Mouse (Mus musculus) thymus, postnatal 14 days (tissue): ENCODE measurements around the gene Smarca2.

Source experiments
- DNase-seq: peaks from one replicate; pipeline ENCODE4 v3.0.0; 2021

Gene Smarca2

GRCm38 (mm10) chr19:26752611-26753163 lies 147.8 kb downstream of the Smarca2 start:
- DNase-seq, result no peak

GRCm38 (mm10) chr19:26753266-26753872 lies 148.5 kb downstream of the Smarca2 start:
- peak; percentile 30 for DNase-seq

GRCm38 (mm10) chr19:26754016-26754794 lies 149.4 kb downstream of the Smarca2 start:
- DNase-seq, result peak; percentile 14

- DNase-seq, result no peak
These were observed 151.1 kb downstream of the Smarca2 start for GRCm38 (mm10) chr19:26755991-26756390.

GRCm38 (mm10) chr19:26756399-26756798 lies 151.5 kb downstream of the Smarca2 start:
- no peak for DNase-seq

- no peak for DNase-seq
These were observed 153.3 kb downstream of the Smarca2 start for GRCm38 (mm10) chr19:26758156-26758555.

DNA sequence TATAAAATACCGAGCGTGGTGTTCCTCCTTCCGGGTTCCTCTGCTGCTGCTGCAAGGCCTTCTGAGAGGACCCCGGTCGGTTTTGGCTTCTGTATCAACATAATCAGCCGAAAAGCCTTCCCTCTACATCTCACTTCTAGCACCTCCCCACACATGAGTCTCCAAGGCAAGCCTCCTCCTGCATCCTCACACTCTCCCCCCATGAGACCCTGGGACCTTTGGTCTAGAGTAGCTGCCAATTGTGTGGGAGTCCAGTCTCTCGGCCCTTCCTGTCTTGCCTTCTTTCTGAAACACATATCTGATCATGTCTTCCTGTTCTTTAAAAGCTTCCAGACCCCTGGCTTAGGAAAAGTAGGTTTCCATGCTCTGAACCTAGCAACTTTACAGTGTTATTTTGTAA lies 153.8 kb downstream of the Smarca2 start:
- DNase-seq, result no peak

DNA sequence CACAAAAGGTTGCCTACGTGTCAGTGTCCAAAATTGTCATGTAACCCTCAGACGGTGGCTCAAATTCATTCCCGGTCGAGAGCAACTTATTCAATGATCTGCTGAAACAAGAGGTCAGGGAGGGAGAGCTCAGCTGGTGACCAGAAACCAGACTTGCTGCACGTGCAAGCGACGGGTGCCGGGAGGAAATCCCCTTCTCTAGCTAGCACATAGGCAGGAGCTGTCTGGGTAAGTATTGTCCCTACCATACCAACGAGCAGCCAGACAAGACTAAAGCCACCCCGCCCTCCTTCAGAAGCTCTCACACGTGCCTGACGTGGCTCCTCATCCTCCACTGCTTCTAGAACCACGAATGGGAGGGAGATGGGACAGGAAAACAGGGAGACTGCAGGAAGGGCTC lies 154.4 kb downstream of the Smarca2 start:
- DNase-seq, result no peak

DNA sequence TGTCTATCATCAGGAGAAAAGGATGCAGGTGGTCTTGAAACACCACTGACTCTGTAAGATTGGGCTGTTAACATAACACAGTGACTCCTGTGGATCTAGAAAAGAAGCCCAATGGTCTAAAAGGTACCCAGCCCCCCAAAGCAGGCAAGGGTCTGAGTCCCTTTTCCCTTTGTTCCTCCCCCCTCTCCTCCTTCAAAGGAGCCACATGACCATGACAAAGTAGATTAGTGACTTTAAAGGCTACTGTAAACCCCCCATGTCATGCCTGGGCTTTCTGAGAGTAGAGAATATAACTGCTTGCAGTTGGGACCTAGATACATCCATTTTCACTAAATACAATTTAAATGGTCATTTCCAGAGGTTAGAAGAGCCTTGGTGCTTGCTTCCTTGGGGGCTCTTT lies 156.4 kb downstream of the Smarca2 start:
- DNase-seq, result no peak

DNA sequence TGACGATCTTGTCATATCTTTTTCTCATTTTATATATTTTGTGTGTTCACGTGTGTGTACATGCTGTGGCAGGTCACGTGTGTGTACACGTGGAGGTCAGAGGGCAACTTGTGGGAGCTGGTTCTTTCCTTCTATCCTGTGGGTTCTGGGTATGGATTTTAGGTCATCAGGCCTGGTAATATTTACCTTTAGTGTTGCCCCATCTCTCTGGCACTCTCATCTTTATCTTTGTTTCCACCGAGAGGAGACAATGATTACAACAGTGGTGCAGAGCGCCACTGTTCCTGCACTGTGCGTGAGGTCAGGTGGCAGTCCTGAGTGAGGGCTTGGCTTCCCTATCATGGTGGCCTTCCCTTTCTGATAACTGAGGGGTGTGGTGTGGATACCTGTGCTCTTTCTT lies 160.6 kb downstream of the Smarca2 start:
- DNase-seq, result no peak

DNA sequence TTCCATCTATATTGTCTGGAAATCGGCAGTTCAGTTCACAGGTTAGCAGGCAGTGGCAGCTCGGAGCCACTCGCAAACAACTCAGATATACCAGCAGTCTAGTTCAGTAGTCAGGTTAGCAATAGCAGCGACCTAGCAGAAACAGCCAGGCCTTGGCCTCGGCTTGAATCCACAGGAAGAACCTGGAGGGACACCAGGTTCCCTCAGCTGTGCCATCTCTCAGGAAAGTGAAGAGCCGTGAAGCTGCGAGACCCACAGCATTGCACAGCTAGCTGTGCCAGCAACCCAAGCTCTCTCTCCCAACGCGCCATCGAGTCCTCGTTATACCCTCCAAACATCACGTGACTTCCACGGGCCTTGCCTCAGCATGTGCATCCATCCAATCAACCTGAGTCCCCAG lies 162.6 kb downstream of the Smarca2 start:
- DNase-seq, result no peak

GRCm38 (mm10) chr19:26767941-26768340 lies 163.1 kb downstream of the Smarca2 start:
- no peak for DNase-seq

GRCm38 (mm10) chr19:26768846-26769245 lies 164.0 kb downstream of the Smarca2 start:
- DNase-seq, result no peak

GRCm38 (mm10) chr19:26769609-26770500 lies 165.0 kb downstream of the Smarca2 start:
- DNase-seq, result no peak

GRCm38 (mm10) chr19:26770592-26770991 lies 165.7 kb downstream of the Smarca2 start:
- no peak for DNase-seq

GRCm38 (mm10) chr19:26772051-26772583 lies 167.3 kb downstream of the Smarca2 start:
- DNase-seq, result no peak

GRCm38 (mm10) chr19:26776066-26777025 lies 171.5 kb downstream of the Smarca2 start:
- DNase-seq, result no peak

- no peak for DNase-seq
These were observed 173.3 kb downstream of the Smarca2 start for GRCm38 (mm10) chr19:26778199-26778598.

DNA sequence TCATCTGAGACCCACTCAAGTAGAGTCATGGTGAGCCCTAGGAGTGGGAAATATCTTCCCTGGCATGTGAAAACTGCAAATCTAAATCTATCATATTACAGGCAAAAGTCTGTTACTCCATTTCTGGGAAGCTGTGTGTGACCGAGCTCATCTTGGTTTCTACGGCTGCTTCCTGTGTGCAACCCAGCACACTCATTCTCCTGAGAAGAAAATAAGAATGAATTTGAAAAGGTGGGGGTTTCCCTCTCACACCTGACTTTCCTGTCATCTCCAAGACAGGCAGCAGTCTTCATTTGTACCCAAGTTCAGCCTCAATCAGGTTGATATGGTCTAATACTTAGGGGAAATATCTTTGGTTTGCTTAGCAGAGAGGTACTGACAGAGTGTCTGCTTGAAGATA lies 176.4 kb downstream of the Smarca2 start:
- no peak for DNase-seq

DNA sequence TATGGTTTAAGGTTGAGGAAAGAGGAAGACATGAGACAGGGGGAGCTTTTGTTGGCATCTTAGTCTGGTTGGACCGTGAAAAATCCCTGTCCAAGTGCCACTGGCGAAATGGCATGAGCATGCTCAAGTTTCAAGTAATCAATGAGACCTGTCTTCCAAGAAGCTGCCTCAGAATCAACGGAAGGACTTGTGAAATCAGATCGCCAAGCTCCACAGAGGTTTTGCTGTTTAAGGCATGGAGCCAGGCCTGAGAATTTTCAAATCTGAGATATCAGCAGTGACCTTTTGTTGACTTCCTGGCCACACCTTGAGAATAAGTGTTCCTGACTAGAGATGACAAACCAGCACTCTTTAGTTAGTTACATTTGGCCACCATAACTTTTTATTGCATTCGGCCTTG lies 183.6 kb downstream of the Smarca2 start:
- DNase-seq, result no peak
